Comparison of ENCODE assay signal across 9 mouse cellular contexts in genomic region chr6:89607999-89608398, GRCm38 (mm10). TPM values are rescaled to one million over a fixed set of nuclear protein-coding genes. Genes with fewer than 3 reads are reported as not detected.
DNase-seq lines count a peak whose midpoint lies in the region; ATAC-seq and TF ChIP-seq lines count a peak whose summit lies in the region.
"Had no signal": no experiment of that assay in that cellular context is flagged by ENCODE, and none has a peak within 500 bp of the region (broad histone marks: within the 10 kb centered on the region; RNA-seq: fewer than 3 reads in every experiment).

No protein-coding gene starts in this region.

- no peak for TF ChIP-seq POLR2A in embryonic fibroblast, embryonic 13.5 days (IDR thresholded peaks at IDR 0.05; ENCODE audit: low read depth, low read length)

- WGBS in kidney, embryonic 15.5 days: 51% methylated on average over 4 of the region's 4 CpGs

- H3K4me2 ChIP-seq in kidney, embryonic 15.5 days: no peak overlapping the region
- H3K4me2 ChIP-seq: limb, embryonic 15.5 days had no signal

- no peaks in the 10 kb centered on the region for H3K4me1 ChIP-seq in kidney, embryonic 15.5 days
- peaks cover 5% of the 10 kb centered on the region; the same call in 1 of the 2 replicates for H3K4me1 ChIP-seq in embryonic fibroblast, embryonic 13.5 days (ENCODE audit: control insufficient read depth, insufficient read depth, low read length)
- H3K4me1 ChIP-seq: limb, embryonic 15.5 days had no signal

- no peaks in the 10 kb centered on the region for H3K27me3 ChIP-seq in kidney, embryonic 15.5 days
- H3K27me3 ChIP-seq: limb, embryonic 15.5 days had no signal

- no peak overlapping the region for H3K27ac ChIP-seq in kidney, embryonic 15.5 days
- no peak overlapping the region for H3K27ac ChIP-seq in embryonic fibroblast, embryonic 13.5 days (ENCODE audit: insufficient read depth, low read length)
- H3K27ac ChIP-seq: limb, embryonic 15.5 days had no signal

- H3K9ac ChIP-seq in kidney, embryonic 15.5 days: no peak overlapping the region
- H3K9ac ChIP-seq: limb, embryonic 15.5 days had no signal

- no peak for ATAC-seq in kidney, embryonic 15.5 days (replicated peaks; ENCODE audit: low FRiP score)
- ATAC-seq in erythroid progenitor cell, adult 5-6 weeks (replicated peaks; ENCODE audit: low FRiP score, poor library complexity, severe bottlenecking): no peak

- TF ChIP-seq CTCF in embryonic fibroblast, embryonic 13.5 days (IDR thresholded peaks at IDR 0.05; ENCODE audit: borderline replicate concordance, insufficient read depth, low read length): 0 out of 2 replicates have a peak, but pooled peaks have one; percentile 19

- peak; percentile 27 for DNase-seq in kidney, adult 9 months
- DNase-seq in thymus, postnatal 14 days: peak; percentile 29
- DNase-seq in thymus, postnatal 0 days (ENCODE audit: low spot score): no peak
- DNase-seq in retina, postnatal 1 day: no peak
- DNase-seq: cerebellum, adult 18-20 months had no signal

- no peaks in the 10 kb centered on the region for H3K36me3 ChIP-seq in kidney, embryonic 15.5 days
- H3K36me3 ChIP-seq: limb, embryonic 15.5 days had no signal

- H3K4me3 ChIP-seq in kidney, embryonic 15.5 days (replicated peaks): no peak overlapping the region
- H3K4me3 ChIP-seq in embryonic fibroblast, embryonic 13.5 days (ENCODE audit: insufficient read depth, low read length): no peak overlapping the region
- H3K4me3 ChIP-seq: limb, embryonic 15.5 days had no signal

- no peaks in the 10 kb centered on the region for H3K9me3 ChIP-seq in kidney, embryonic 15.5 days (replicated peaks)
- H3K9me3 ChIP-seq: limb, embryonic 15.5 days had no signal

RNA-seq across cellular contexts. Expression of gene Chchd6, which starts 12.5 kb away (rescaled TPM):
- 62.2 and 63.8 TPM in 2 replicates for polyA plus RNA-seq in kidney, embryonic 15.5 days (2015; fragmentation: Nextera tagmentation; extraction: Ambion mirVana)
- polyA plus RNA-seq in thymus, postnatal 0 days (2015; fragmentation: Nextera tagmentation; extraction: Ambion mirVana): 55.8 and 56.6 TPM in 2 replicates
- polyA plus RNA-seq in embryonic fibroblast, embryonic 13.5 days (2011; ENCODE audit: insufficient read length, low read depth, missing spikeins): 11.6 and 14.4 TPM in 2 replicates
- total RNA-seq in erythroid progenitor cell, adult 5-6 weeks (2015; ENCODE audit: low replicate concordance): 5.0 TPM in 1 of 2 replicates, not detected in the other
- total RNA-seq in erythroid progenitor cell, adult 5-6 weeks (2017; ENCODE audit: low replicate concordance): 3.7 TPM in 1 of 2 replicates, not detected in the other

RNA-seq across cellular contexts. Expression of gene Txnrd3, which starts 35.8 kb away (rescaled TPM):
- 17.4 and 17.7 TPM in 2 replicates for polyA plus RNA-seq in kidney, embryonic 15.5 days (2015; fragmentation: Nextera tagmentation; extraction: Ambion mirVana)
- polyA plus RNA-seq in thymus, postnatal 0 days (2015; fragmentation: Nextera tagmentation; extraction: Ambion mirVana): 21.1 and 23.5 TPM in 2 replicates
- polyA plus RNA-seq in embryonic fibroblast, embryonic 13.5 days (2011; ENCODE audit: insufficient read length, low read depth, missing spikeins): 5.5 and 6.0 TPM in 2 replicates
- total RNA-seq in erythroid progenitor cell, adult 5-6 weeks (2015; ENCODE audit: low replicate concordance): 1.3 TPM in 1 of 2 replicates, not detected in the other
- total RNA-seq in erythroid progenitor cell, adult 5-6 weeks (2017; ENCODE audit: low replicate concordance): 1.5 TPM in 1 of 2 replicates, not detected in the other

Comparison
In these comparisons a context has a peak if more than half of its experiments do, and no peak if none do; other contexts are left out.
1. DNase-seq: peak in kidney, adult 9 months (single experiment) and thymus, postnatal 14 days (single experiment); none in thymus, postnatal 0 days (single experiment) and retina, postnatal 1 day (single experiment).